Mouse (Mus musculus) liver, embryonic 16.5 days (tissue): Measurements from ENCODE around the gene Prkg1. TPM values are rescaled to one million over a fixed set of nuclear protein-coding genes. Genes with fewer than 3 reads are reported as not detected.

ENCODE experiments used
- ATAC-seq: fragments of 200-750 bp; cut with Nextera tagmentation; 2 replicates; pipeline ENCODE4 v1.8.0; 2017; ENCODE audit warnings: low read depth, mild to moderate bottlenecking, moderate number of reproducible peaks, moderate library complexity
- H3K27ac ChIP-seq: fragments of 300-500 bp; sonication (generic); 2 replicates; pipeline ENCODE4 v1.5.1; 2014; ENCODE audit warnings: mild to moderate bottlenecking, low read length
- H3K27me3 ChIP-seq: fragments of 300-500 bp; sonication (generic); 2 replicates; pipeline ENCODE4 v1.6.1; 2014; ENCODE audit warnings: low read depth, low read length, mixed read lengths; ENCODE audit not compliant: control insufficient read depth, insufficient read depth
- H3K36me3 ChIP-seq: fragments of 300-500 bp; sonication (generic); 2 replicates; pipeline ENCODE4 v1.6.1; 2014; ENCODE audit warnings: mild to moderate bottlenecking; ENCODE audit not compliant: control insufficient read depth, insufficient read depth
- H3K4me1 ChIP-seq: fragments of 300-500 bp; sonication (generic); 2 replicates; pipeline ENCODE4 v1.6.1; 2014; ENCODE audit warnings: low read depth, low read length, mixed read lengths; ENCODE audit not compliant: control insufficient read depth
- H3K4me2 ChIP-seq: fragments of 300-500 bp; sonication (generic); 2 replicates; pipeline ENCODE4 v1.6.1; 2014; ENCODE audit warnings: low read depth, low read length, mixed read lengths
- H3K4me3 ChIP-seq: fragments of 300-500 bp; sonication (generic); 2 replicates; pipeline ENCODE4 v1.5.1; 2014; ENCODE audit warnings: low read depth, mild to moderate bottlenecking, low read length
- H3K9ac ChIP-seq: fragments of 300-500 bp; sonication (generic); 2 replicates; pipeline ENCODE4 v1.6.1; 2014; ENCODE audit warnings: low read depth, low read length
- H3K9me3 ChIP-seq: fragments of 300-500 bp; sonication (generic); replicated peaks from 2 replicates; pipeline ENCODE4 v1.6.1; 2016; ENCODE audit warnings: low read length; ENCODE audit not compliant: control insufficient read depth
- WGBS: fragments of 180-500 bp; shearing (Covaris S2); extraction: QIAGEN DNeasy Blood & Tissue Kit; methylation state at CpG from one replicate; pipeline ENCODE4 v1.1.7; 2014; ENCODE audit not compliant: insufficient replicate concordance; 5-methylcytosine and 5-hydroxymethylcytosine counted together
- polyA plus RNA-seq: library from polyadenylated mRNA; unstranded; fragments of >200 nt; fragmentation: Nextera tagmentation; extraction: Ambion mirVana; gene quantifications from 2 replicates; pipeline ENCODE4 v1.2.1, GENCODE M21; 2015

Gene Prkg1
- polyA plus RNA-seq, 1 experiment from 2014 or later = 1.3 TPM

DNA sequence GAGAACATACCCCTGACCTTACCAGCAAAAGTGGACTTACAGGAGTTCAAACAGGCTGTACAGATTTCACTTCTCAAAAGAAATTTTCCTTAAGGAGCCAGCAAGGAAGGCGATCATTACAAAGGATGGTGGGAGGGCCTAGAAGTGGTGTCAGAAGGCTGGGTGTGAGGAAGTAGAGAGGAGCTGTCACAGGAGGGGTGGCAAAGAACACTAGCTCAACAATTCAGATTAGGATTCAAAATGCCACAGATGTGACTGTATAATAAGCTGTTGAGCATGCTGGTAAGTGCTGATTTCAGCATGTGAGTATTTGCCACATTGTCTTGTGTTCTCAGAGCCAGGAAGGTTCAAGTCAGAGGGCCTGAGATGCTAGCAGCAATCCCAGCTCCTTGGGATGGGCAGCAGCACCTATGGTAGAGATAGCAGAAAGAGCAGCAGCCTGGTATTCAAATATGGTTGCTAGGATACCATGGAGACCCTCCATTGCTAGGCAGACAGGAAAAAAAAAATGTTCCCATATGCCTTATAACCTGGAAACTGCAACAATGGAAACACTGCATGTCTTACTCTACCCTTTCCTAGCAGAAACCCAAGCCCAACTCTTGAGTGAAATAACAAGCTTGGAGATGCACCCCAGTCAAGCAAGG is 106.0 kb downstream of the Prkg1 start:
- no peak for ATAC-seq
- Histone ChIP-seq H3K27ac (no peak overlapping the region), H3K36me3 (no peaks in the 10 kb centered on the region), H3K4me1 (no peaks in the 10 kb centered on the region), H3K9me3 (no peaks in the 10 kb centered on the region), H3K4me3 (no peak overlapping the region), H3K4me2 (no peak overlapping the region), H3K9ac (no peak overlapping the region), H3K27me3 (peaks cover 6% of the 10 kb centered on the region)
- 68% methylated on average over 1 of the region's 1 CpGs for WGBS

DNA sequence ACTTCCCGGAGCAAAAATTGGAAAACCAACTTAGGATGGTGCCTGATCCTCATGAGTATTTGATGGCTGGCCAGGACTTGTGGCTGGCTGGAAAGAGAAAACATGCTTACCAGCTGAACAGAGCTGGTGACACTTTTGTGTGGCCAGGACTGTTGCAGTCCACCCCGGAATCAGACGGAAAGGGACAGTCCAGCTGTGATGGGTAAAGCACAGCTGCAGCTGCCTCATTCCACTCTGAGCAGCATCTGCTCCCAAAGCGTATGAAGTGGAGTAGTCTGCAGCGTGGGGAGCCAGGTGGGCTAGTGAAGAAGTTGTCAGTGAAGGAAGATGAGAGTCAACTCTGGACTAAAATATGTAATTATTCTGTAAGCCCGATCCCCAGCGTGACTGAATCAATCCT is 108.6 kb downstream of the Prkg1 start:
- H3K4me3 ChIP-seq = no peak overlapping the region
- no peaks in the 10 kb centered on the region for H3K9me3 ChIP-seq
- H3K9ac ChIP-seq = no peak overlapping the region
- H3K4me2 ChIP-seq = no peak overlapping the region
- no peak overlapping the region for H3K27ac ChIP-seq
- no peak for ATAC-seq
- H3K27me3 ChIP-seq = no peaks in the 10 kb centered on the region
- H3K36me3 ChIP-seq = no peaks in the 10 kb centered on the region
- WGBS = 62% methylated on average over 7 of the region's 7 CpGs
- no peaks in the 10 kb centered on the region for H3K4me1 ChIP-seq

GRCm38 (mm10) chr19:31655826-31656225 is 109.0 kb downstream of the Prkg1 start:
- Histone ChIP-seq H3K4me2 (no peak overlapping the region), H3K9me3 (no peaks in the 10 kb centered on the region), H3K4me1 (no peaks in the 10 kb centered on the region), H3K36me3 (no peaks in the 10 kb centered on the region), H3K4me3 (no peak overlapping the region), H3K27ac (no peak overlapping the region), H3K27me3 (no peaks in the 10 kb centered on the region), H3K9ac (no peak overlapping the region)
- 70% methylated on average over 7 of the region's 7 CpGs for WGBS
- no peak for ATAC-seq

GRCm38 (mm10) chr19:31654022-31654421 is 110.8 kb downstream of the Prkg1 start:
- H3K9ac ChIP-seq = no peak overlapping the region
- no peak for ATAC-seq
- no peak overlapping the region for H3K4me3 ChIP-seq
- no peaks in the 10 kb centered on the region for H3K36me3 ChIP-seq
- no peaks in the 10 kb centered on the region for H3K27me3 ChIP-seq
- 64% methylated on average over 6 of the region's 6 CpGs for WGBS
- no peaks in the 10 kb centered on the region for H3K9me3 ChIP-seq
- H3K27ac ChIP-seq = no peak overlapping the region
- H3K4me1 ChIP-seq = no peaks in the 10 kb centered on the region
- no peak overlapping the region for H3K4me2 ChIP-seq

DNA sequence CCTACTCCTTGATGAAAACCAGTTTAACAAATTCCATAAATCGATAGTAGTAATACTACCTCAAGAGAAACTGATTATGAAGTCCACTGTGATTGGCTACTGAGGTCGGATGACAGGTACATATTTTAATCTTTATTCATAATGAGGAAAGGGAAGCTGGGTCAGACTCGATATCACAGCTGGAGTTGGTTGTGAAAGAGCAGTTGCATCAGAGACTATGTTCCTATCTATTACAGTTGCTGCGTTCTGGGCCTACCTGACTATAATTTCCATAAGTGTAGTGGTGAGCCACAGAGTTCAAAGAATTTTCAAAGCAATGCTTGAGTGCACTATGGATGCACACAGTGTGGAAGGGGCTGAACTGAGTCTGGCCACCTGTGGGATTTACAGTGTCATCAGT is 114.4 kb downstream of the Prkg1 start:
- H3K4me2 ChIP-seq = no peak overlapping the region
- no peak for ATAC-seq
- H3K27me3 ChIP-seq = no peaks in the 10 kb centered on the region
- H3K27ac ChIP-seq = no peak overlapping the region
- no peaks in the 10 kb centered on the region for H3K36me3 ChIP-seq
- 49% methylated on average over 4 of the region's 4 CpGs for WGBS
- H3K9me3 ChIP-seq = no peaks in the 10 kb centered on the region
- H3K4me3 ChIP-seq = no peak overlapping the region
- no peak overlapping the region for H3K9ac ChIP-seq
- H3K4me1 ChIP-seq = no peaks in the 10 kb centered on the region

GRCm38 (mm10) chr19:31647492-31647891 is 117.3 kb downstream of the Prkg1 start:
- WGBS = 42% methylated on average over 2 of the region's 2 CpGs
- Histone ChIP-seq H3K4me2 (no peak overlapping the region), H3K9me3 (no peaks in the 10 kb centered on the region), H3K27ac (no peak overlapping the region), H3K4me1 (no peaks in the 10 kb centered on the region), H3K9ac (no peak overlapping the region), H3K27me3 (no peaks in the 10 kb centered on the region), H3K36me3 (no peaks in the 10 kb centered on the region), H3K4me3 (no peak overlapping the region)
- ATAC-seq = no peak

GRCm38 (mm10) chr19:31630899-31631869 is 133.6 kb downstream of the Prkg1 start:
- H3K27ac ChIP-seq = no peak overlapping the region
- no peak overlapping the region for H3K4me2 ChIP-seq
- 65% methylated on average over 8 of the region's 8 CpGs for WGBS
- no peaks in the 10 kb centered on the region for H3K9me3 ChIP-seq
- no peak overlapping the region for H3K4me3 ChIP-seq
- H3K36me3 ChIP-seq = no peaks in the 10 kb centered on the region
- H3K4me1 ChIP-seq = no peaks in the 10 kb centered on the region
- no peak for ATAC-seq
- H3K9ac ChIP-seq = no peak overlapping the region
- no peaks in the 10 kb centered on the region for H3K27me3 ChIP-seq

DNA sequence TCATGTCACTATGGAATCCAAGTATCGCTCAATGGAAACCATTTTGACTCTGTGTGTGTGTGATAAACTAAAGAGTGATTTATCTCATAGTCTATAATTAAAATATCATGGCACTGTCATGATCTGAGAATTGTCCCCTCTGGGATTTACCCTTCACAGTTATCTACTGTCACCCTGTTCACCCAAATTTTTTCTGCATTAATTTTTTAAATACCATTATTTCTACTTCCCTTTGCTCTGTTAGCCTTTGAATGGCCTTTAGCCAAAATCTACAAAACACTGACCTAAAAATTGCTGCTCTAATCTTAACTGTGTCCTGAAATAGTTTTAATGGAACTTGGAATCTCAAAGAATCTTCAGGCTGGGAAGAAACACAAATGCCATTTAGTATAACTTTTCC is 143.1 kb downstream of the Prkg1 start:
- Histone ChIP-seq H3K27me3 (no peaks in the 10 kb centered on the region), H3K36me3 (no peaks in the 10 kb centered on the region), H3K4me3 (no peak overlapping the region), H3K27ac (no peak overlapping the region), H3K4me1 (no peaks in the 10 kb centered on the region), H3K4me2 (no peak overlapping the region), H3K9me3 (no peaks in the 10 kb centered on the region), H3K9ac (no peak overlapping the region)
- 73% methylated on average over 1 of the region's 1 CpGs for WGBS
- ATAC-seq = no peak

GRCm38 (mm10) chr19:31616830-31617229 is 148.0 kb downstream of the Prkg1 start:
- H3K27ac ChIP-seq = no peak overlapping the region
- no peaks in the 10 kb centered on the region for H3K27me3 ChIP-seq
- H3K9ac ChIP-seq = no peak overlapping the region
- no peak overlapping the region for H3K4me2 ChIP-seq
- H3K4me1 ChIP-seq = no peaks in the 10 kb centered on the region
- WGBS = 61% methylated on average over 4 of the region's 4 CpGs
- no peak for ATAC-seq
- H3K9me3 ChIP-seq = no peaks in the 10 kb centered on the region
- no peak overlapping the region for H3K4me3 ChIP-seq
- no peaks in the 10 kb centered on the region for H3K36me3 ChIP-seq
